Mouse (Mus musculus): ENCODE measurements around the gene Tmc6.
"Not testable (repeated sequence)": the region's sequence is repeated elsewhere in the genome, so short reads cannot be mapped to it uniquely, and the experiment has no call there.

The Tmc6 gene

GRCm38 (mm10) chr11:117781993-117782704 lies at the start of gene Tmc6, which contains the start of gene Tmc8:
TSS of gene Tmc6 (minus strand) at chr11:117782198.
TSS of gene Tmc8 (plus strand) at chr11:117782076.
- DNase-seq: no peak

- no peak for DNase-seq
Observed at GRCm38 (mm10) chr11:117830401-117830800, 48.4 kb upstream of the Tmc6 start.

- DNase-seq: no peak
Observed at GRCm38 (mm10) chr11:117829671-117830215, 47.7 kb upstream of the Tmc6 start.

GRCm38 (mm10) chr11:117828888-117829604 lies 47.0 kb upstream of the Tmc6 start:
- DNase-seq: no peak

DNA sequence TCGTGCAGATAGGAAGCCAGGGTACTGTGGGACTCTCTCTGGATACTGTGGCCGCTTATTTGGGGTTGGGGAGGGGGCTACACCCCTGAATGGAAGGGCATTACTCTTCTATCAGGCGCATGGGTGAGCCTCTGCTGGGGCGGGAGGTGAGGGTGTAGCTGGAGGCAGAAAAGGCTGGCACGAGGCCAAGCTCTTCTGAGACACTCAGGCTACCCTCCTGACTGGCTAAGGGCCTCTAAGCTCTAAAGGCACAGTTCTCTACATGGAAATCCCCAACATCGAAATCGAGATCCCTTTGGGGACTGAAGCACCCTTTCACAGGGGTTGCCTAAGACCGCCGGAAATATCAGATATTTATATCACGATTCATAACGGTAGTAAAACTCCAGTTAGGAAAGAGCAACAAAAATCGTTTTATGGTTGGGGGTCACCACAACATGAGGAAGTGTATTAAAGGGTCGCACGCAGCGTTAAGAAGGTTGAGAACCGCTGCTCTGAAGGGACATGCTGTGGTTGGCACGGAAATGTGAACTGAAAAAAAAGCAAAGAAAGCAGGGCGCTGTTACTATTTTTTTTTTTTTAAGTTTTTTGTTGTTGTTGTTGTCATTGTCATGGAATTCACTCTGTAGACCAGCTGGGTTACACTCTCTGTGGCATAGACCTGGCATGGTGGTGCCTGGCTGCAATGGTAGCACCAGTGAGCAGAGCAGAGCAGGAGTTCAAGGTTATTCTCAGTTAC lies 46.3 kb upstream of the Tmc6 start:
- DNase-seq: no peak

DNA sequence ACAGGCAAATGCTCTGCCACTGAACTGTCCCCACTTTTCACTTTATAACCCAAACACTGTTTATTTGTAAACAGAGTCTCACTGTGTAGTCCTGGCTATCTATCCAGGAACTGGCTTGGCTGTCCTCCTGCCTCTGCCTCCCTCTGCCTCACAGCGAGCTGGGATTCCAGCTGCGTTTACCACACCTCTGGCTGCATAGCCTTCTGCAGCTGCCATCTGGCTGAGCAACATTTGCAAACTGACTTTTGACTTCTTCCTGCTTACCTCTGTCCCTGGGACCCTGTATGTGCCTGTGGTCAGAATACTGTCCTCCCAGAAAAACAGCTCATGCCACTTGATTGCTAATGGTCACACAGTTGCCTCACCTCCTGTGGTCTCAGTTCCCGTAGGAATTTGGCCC lies 45.4 kb upstream of the Tmc6 start:
- DNase-seq: no peak

DNA sequence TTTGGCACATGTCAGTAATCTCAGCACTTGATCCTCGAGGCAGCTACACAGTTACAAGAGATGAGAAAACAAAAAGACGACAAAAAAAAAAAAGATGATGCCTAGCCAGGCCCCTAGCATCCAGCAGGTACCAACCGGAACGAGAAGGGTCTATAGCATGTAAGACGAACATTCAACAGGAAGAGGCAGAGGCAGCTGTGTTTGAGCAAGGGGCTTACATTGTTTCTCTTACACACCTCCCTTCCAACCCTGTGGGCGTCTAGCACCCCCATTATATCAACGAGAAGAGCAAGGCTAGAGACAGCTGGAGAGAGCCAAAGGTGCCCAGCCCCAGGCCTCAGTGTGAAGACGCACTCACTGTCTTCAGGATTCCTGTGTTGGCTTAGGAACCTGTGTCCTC lies 44.9 kb upstream of the Tmc6 start:
- DNase-seq: no peak

DNA sequence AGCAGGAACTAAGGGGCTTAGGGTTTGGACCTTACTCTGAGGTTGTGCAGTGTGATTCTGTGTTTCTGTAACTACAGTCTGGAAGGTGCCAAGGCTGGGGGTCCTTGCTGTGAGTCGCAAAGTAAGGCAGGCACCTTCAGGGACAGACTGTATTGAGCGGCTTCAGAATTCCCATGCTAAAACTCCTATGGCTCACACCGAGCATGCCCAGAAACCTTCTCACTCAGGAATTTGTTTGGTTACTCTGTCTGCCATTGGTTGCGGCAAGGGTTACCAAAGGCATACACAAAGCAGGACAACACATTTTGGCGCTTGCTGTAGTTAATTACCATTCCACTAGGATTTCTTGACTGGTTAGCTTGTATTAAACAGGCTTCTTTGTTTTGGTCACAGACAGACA lies 44.2 kb upstream of the Tmc6 start:
- no peak for DNase-seq

- no peak for DNase-seq
Observed at GRCm38 (mm10) chr11:117825333-117826101, 43.5 kb upstream of the Tmc6 start, which contains the start of the genes Afmid and Tk1. TSS of gene Afmid (plus strand) at chr11:117825924. TSS of gene Tk1 (minus strand) at chr11:117826092.

DNA sequence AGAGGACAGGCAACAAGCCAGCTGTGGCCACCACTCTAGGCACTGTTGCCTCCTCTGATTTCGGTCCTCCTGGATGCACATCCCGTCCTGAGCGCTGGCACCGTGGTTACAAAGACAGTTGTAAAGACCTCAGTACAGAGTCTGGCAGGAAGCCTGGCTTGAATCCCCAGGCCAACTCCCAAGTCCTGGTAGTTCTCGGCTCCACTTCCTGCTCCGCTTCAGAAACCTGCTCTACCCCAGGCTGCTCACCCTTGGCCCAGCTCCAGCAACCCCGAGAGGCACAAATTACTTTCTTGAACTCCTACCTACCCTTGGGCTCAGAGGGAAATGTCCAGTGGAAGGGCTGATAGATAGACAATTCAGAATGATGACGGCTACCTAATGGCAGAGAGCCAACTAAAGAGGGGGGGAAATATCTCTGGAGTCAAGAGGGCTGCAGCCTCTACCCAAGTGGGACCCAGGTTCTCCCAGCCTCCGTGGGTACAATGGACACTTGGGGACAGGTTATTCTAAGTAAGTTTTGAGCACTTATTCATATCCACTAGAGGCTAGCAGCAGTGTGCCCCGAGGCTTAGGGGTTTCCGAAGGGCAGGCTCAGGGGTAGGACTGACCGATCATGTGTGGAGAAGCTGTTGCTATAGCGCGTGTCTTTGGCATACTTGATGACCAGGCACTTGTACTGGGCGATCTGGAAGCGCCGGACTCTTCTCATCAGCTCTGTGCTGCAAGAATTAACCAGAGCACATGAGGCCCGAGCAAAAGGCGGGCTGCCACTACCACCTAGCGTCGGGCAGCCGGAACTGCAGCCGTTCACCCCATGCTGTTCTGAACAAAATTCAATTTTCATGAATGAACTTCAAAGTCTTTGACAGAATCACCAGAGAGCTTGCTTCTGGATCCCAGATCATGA lies 42.3 kb upstream of the Tmc6 start:
- peak; percentile 74 for DNase-seq

DNA sequence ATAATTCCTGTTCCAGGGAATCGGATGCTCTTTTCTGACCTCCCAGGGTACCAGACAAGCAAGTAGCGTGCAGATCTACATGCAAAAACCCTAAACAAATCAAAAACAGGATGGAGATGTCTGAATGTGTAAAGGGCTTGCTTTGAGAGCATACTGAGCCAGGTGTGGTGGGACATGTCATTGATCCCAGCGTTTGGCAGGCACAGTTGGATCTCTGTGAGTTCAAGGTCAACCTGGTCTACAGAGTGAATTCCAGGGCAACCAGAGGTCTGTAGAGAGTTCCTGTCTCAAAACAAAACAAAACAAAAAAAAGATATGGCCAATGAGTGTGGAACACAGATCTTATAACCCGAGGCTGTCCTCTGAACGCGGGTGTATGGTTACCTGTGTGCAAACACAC lies 41.4 kb upstream of the Tmc6 start:
- no peak for DNase-seq

- no peak for DNase-seq
Observed at GRCm38 (mm10) chr11:117822728-117823241, 40.8 kb upstream of the Tmc6 start.

GRCm38 (mm10) chr11:117821868-117822267 lies 39.9 kb upstream of the Tmc6 start:
- no peak for DNase-seq

DNA sequence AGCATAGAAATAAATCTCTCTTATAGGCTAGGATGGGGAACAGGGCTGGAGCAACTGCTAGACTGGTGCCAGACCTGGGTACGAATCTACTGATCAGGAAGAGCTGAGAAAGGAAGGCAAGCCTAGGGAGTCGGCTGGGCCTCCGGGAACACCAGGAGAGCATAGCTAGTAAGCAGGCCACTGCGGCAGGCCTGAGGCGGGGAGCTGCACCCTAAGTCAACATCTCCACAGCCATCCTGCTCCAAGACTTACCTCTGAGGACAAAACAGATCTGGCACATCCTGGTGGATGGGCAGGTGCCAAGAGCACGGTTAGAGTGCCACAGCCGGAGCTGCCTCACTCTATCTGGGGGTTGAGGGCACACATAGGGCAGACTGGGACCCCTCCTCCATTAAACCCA lies 38.2 kb upstream of the Tmc6 start:
- DNase-seq: no peak

DNA sequence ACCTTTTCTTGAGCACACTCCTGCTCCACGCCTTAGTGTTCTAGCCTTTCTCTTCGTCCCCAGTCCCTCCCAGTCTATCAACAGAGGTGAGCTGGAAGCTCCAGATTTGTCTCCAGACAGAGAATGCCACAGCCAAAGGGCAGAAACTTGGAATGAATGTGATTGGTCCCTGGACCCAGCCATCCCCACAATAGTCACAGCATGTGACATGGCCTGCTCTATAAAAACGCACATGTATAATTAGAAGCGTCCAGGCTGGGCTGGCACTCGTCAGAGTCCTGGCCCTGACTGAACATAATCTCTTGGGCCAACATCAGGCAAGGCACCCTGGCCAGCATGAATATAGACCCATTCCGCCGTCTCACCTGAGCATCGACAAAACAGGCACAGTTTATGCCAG lies 37.1 kb upstream of the Tmc6 start:
- no peak for DNase-seq

DNA sequence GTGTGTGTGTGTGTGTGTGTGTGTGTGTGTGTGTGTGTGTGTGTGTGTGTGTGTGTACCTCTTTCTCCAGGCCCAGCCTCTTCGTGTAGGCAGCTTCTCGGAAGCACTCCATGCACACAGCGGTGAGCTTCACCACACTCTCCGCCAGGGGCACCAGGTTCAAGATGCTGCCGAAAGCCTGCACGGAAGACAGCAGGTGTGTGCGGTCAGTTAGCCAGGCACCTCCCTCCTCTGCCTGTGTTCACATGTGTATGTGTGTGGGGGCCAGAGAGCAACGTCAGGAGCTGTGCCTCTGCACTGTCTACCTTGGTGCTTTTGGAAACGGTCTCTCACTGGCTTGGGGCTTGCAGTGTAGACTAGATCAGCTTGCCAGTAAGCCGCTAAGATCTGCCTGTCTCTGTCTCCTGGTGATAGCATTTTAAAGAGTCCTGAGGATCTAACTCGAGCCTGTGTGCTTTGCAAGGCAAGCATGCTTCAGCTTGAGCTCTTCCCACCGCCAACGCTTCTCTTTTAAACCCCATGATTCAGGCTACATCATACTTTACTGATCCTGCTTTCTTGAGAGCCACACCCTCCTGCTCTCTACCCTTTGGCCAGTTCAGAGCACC lies 34.5 kb upstream of the Tmc6 start:
- DNase-seq: no peak

DNA sequence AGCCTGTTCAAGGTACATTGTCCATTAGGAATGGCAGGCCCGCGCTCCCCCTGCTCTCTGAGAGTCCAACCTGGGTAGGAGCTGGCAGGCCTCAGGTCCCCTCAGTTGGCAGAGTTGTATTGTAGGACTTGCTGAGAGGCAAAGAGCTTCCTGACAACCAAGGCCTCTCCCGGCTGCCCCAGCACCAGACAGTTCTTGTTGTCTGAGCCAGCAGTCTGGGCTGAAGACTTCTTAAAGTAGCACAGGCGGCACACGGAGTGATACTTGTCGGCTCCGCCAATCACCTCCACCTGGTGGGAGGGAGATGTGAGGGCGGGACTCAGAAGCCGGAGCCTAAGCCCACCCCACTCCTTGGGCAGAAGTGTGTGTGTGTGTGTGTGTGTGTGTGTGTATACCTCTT lies 33.9 kb upstream of the Tmc6 start:
- not testable (repeated sequence) for DNase-seq

DNA sequence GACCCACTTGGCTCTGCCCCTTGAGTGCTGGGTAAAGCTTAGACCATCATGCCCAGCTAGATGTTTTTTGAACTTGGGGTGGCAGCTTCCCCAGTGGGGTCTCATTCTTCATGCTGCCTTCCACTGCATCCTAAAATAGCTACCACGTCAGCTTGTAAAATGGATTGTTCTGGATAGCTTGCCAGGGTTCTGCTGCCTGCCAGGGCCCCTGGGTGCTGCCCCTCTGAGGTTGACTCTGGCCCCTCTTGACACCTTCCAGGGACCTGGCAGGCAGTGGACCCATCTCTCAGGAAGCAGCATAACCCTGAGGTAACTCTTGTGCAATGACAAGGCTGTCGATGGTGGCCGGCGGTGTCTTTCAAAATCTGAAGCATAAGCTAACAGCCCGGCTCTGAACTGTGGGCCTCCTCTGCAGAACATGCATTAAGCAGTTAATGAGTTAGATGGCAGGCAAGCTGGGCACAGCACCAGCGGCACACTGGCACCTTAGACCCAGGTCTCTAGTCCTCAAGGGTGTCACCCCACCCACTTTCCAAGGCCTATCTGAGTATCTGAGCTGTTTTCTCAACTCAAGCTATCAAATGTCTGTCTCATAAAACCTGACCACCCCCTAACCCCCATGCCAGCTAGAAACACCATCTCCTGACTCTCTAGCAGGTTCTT lies 32.8 kb upstream of the Tmc6 start:
- DNase-seq: no peak

DNA sequence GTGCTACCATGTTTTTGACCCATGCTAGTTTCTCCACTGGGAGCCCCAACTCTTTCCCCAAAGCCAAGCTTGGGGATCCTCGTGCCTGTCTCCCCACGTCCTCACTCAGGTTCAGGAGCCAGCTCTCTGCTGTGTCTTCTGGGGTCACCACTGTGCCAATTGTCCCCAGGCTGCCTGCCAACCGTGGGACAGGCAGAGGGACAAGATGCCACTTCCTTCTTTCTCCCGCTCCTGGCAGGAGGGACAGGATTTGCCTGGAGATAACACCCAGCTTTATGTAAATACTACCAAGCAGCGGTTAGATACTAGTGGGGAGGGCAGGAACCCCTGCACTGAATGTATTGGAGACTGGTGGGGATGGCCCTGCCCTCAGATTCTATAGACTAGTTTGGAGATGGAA lies 31.9 kb upstream of the Tmc6 start:
- DNase-seq: no peak

GRCm38 (mm10) chr11:117810401-117811046 lies 28.5 kb upstream of the Tmc6 start:
- no peak for DNase-seq
